Mouse (Mus musculus): ENCODE data around the gene Tcl1b2. TPM values are rescaled to one million over a fixed set of nuclear protein-coding genes. Genes with fewer than 3 reads are reported as not detected.

Tcl1b2 gene
- total RNA-seq (2023; ENCODE audit: inconsistent age): not detected in 4 replicates

DNA sequence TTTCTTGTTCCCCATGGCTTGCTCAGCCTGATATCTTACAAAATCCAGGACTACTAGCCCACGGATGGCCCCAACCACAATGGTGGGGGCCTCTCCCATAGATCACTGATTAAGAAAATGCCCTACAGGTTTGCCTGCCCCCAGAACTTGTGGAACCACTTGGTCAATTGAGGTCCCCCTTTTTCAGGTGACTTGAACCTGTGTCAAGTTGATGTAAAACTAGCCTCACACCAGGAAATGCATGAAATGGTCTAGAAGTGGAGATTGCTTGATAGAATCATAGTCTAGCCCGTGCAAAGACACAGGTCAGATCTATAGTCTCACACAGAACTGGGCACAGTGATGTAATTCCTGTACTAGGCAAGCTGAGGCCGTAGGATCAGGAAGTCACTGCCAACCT lies at the start of gene Tcl1b2:
TSS of gene Tcl1b2 (plus strand) at position 301 of the 400 bp plus-strand sequence.

DNA sequence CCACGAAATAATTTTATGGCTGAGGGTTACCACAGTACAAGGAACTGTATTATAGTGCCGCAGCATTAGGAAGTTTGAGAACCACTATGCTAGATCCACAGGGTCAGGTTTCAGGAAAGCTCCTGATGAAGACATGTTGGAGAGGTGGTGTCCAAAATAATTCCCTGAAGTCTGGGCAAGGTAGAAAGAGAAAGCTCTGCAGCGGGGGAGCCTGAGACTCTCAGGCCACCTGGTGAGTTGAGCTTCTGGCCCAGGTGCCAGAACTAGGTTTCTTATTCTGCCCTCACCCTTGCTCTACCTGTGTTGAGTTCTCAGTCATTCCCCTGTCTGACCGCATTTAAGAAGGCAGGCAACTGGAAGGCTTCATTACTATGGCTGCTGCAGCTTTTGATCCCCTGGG lies 13.6 kb downstream of the Tcl1b2 start, which contains the start of gene Tcl1b1:
TSS of gene Tcl1b1 (plus strand) at position 301 of the 400 bp plus-strand sequence.

DNA sequence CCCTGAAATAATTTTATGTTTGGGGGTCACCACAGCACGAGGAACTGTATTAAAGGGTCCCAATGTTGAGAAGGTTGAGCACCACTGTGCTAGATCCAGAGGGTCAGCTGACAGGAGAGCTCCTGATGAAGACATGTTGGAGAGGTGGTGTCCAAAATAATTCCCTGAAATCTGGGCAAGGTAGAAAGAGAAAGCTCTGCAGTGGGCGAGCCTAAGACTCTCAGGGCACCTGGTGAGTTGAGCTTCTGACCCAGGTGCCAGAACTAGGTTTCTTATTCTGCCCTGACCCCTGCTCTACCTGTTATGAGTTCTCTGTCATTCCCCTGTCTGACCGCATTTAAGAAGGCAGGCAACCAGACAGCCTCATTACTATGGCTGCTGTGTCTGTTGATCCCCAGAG lies 30.2 kb downstream of the Tcl1b2 start, which contains the start of gene Tcl1b5:
TSS of gene Tcl1b5 (plus strand) at position 301 of the 400 bp plus-strand sequence.

DNA sequence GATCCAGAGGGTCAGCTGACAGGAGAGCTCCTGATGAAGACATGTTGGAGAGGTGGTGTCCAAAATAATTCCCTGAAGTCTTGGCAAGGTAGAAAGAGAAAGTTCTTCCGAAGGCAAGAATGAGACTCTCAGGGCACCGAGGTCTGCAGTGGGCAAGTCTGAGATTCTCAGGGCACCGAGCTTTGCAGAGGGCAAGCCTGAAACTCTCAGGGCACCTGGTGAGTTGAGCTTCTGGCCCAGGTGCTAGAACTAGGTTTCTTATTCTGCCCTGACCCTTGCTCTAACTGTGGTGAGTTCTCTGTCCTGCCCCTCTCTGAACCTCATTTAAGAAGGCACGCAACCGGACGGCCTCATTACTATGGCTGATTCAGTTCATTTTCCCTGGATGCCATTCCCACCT lies 44.9 kb downstream of the Tcl1b2 start, which contains the start of gene Tcl1b3:
TSS of gene Tcl1b3 (plus strand) at position 301 of the 400 bp plus-strand sequence.

DNA sequence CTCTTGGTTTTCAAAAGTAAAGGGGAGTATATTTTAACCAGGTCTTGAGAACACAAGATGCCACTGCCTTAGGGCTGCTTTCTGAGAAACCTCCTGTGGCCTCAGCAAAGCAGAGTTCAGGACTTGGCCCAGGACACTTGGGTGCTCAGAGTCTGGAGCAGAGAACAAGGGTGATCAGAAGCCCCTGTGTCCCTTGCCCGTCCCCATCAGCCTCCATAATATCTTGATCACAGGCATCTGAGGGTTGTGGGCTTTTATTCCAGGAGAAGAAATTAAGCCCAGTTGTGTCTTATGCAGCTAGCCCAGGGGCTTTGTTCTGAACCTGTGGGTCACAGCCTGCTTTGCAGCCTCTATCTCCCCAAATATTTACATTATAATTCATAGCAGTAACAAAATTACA lies 55.8 kb downstream of the Tcl1b2 start, which contains the start of gene Tcl1b4:
TSS of gene Tcl1b4 (plus strand) at position 301 of the 400 bp plus-strand sequence.

Other genes starting within 250 kb of the Tcl1b2 start
- 32.5 to 38.6 TPM (median 35.7 TPM) in 4 replicates for gene Syne3, start 136.2 kb upstream of the Tcl1b2 start, total RNA-seq (2023; ENCODE audit: inconsistent age)
- gene Glrx5, start 113.3 kb upstream of the Tcl1b2 start, total RNA-seq (2023; ENCODE audit: inconsistent age): 22.6 to 29.4 TPM (median 26.3 TPM) in 4 replicates
- gene Tcl1b1, start 13.7 kb downstream of the Tcl1b2 start, total RNA-seq (2023; ENCODE audit: inconsistent age): not detected in 4 replicates
- not detected in 4 replicates for gene Tcl1b5, start 30.3 kb downstream of the Tcl1b2 start, total RNA-seq (2023; ENCODE audit: inconsistent age)
- not detected in 4 replicates for gene Tcl1b3, start 45.0 kb downstream of the Tcl1b2 start, total RNA-seq (2023; ENCODE audit: inconsistent age)
- not detected in 4 replicates for gene Tcl1b4, start 55.9 kb downstream of the Tcl1b2 start, total RNA-seq (2023; ENCODE audit: inconsistent age)
- gene Tcl1, start 76.8 kb downstream of the Tcl1b2 start, total RNA-seq (2023; ENCODE audit: inconsistent age): not detected in 4 replicates
- not detected in 4 replicates for gene Tunar, start 187.9 kb downstream of the Tcl1b2 start, total RNA-seq (2023; ENCODE audit: inconsistent age)

Data from B cell, adult (primary cell).